Mouse (Mus musculus): ENCODE measurements around the gene Cd9. TPM values are rescaled to one million over a fixed set of nuclear protein-coding genes. Genes with fewer than 3 reads are reported as not detected.

Gene Cd9
- polyA plus RNA-seq, 1 experiment: 8.6 TPM

DNA sequence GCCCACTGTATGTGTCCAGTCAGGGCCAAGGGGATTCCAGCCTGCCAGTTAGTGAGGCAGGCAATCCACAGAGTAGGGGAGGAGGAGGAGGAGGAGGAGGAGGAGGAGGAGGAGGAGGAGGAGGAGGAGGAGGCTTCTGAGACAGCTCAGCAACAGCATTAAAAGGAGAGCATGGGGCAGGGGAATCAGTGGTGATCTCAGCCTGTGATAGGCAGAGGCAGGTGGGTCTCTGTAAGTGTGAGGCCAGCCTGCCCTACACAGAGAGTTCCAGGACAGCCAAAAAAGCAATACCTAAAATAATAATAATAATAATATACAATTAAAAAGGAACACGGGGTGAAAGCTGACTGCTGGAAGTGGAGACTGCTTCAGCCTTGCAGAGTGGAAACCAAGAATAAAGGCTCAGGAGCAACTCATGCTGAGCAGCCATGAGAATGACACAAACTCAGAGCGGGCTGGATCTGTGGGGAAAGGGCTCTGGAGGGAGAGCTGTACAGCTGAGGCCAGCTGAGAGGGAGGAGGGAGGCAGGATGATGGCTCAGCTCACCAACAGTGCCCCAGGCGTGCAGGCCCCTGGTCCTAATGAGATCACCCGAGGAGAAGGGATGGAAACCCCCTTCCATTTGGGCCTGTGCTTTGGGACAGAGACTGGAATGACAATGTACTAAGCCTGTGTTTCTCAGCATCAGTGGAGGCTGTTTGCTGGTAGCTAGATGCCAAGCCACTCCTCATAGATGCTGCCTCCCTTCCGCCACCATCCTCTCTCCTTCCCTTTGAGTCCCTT lies 59.7 kb downstream of the Cd9 start:
- Histone ChIP-seq H3K36me3 (ENCODE audit: control insufficient read depth, insufficient read depth, low read length) (no peaks in the 10 kb centered on the region), H3K27me3 (ENCODE audit: control insufficient read depth, insufficient read depth, low read length) (no peaks in the 10 kb centered on the region), H3K27ac (ENCODE audit: control insufficient read depth, insufficient read depth, low read depth, low read length) (no peak overlapping the region), H3K4me1 (ENCODE audit: control insufficient read depth, insufficient read depth, low read length) (peaks cover 8% of the 10 kb centered on the region), H3K4me3 (ENCODE audit: control insufficient read depth, low read depth, low read length) (no peak overlapping the region)
- TF ChIP-seq CTCF (IDR thresholded peaks at IDR 0.05; ENCODE audit: control insufficient read depth, insufficient read depth, insufficient replicate concordance, low read depth, low read length): no peak
- no peak for TF ChIP-seq POLR2A (IDR thresholded peaks at IDR 0.05; ENCODE audit: control insufficient read depth, low read depth, low read length)

DNA sequence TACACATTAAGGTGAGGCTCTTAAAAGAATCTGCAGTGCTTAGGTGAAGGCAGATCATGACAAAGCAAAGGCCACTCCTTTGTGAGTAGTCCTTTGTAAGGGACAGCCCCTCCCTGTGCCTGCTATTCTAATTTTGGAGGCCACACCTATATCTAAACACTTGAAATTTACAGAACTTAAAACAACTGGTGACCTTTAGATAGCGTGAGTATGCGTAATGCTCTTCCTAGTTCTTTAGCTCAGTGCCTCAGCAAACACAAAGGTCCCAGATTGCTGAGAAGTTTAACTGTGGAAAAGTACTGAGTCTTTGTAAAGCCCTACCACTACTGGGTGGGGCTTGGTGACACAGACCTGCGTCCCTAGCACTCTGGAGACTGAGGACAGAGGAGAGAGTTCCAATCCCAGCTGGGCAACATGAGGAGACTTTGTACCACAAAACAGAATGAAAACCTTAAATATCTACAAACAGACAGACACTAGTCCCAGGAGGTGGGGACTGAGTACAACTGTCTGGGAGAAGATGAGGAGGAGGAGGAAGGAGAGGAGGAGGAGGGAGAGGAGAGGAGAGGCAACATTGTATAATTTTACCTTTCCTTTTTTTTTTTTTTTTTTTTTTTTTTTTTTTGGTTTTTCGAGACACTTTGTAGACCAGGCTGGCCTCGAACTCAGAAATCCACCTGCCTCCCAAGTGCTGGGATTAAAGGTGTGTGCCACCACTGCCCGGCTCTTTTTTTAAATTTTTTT lies 60.7 kb downstream of the Cd9 start:
- TF ChIP-seq CTCF (IDR thresholded peaks at IDR 0.05; ENCODE audit: control insufficient read depth, insufficient read depth, insufficient replicate concordance, low read depth, low read length) (no peak), POLR2A (IDR thresholded peaks at IDR 0.05; ENCODE audit: control insufficient read depth, low read depth, low read length) (no peak)
- peaks cover 8% of the 10 kb centered on the region for H3K4me1 ChIP-seq (ENCODE audit: control insufficient read depth, insufficient read depth, low read length)
- no peaks in the 10 kb centered on the region for H3K36me3 ChIP-seq (ENCODE audit: control insufficient read depth, insufficient read depth, low read length)
- no peak overlapping the region for H3K4me3 ChIP-seq (ENCODE audit: control insufficient read depth, low read depth, low read length)
- no peaks in the 10 kb centered on the region for H3K27me3 ChIP-seq (ENCODE audit: control insufficient read depth, insufficient read depth, low read length)
- no peak overlapping the region for H3K27ac ChIP-seq (ENCODE audit: control insufficient read depth, insufficient read depth, low read depth, low read length)

DNA sequence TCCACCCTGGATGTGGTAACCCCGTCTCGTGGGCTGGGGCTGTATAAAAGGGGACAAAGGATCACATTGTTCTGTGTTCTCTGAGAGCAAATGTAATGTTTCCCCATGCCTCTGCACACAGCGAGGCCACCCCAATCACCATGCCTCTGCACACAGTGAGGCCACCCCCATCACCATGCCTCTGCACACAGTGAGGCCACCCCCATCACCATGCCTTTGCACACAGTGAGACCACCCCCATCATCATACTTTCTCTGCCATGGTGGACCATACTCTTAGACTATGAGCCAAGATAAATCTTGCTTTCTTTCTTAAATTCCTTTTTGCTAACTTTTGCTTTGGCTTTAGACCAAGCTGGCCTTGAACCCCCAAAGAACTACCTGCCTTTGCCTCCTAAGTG lies 61.3 kb downstream of the Cd9 start:
- Histone ChIP-seq H3K4me1 (ENCODE audit: control insufficient read depth, insufficient read depth, low read length) (peaks cover 8% of the 10 kb centered on the region), H3K4me3 (ENCODE audit: control insufficient read depth, low read depth, low read length) (no peak overlapping the region), H3K27me3 (ENCODE audit: control insufficient read depth, insufficient read depth, low read length) (no peaks in the 10 kb centered on the region), H3K27ac (ENCODE audit: control insufficient read depth, insufficient read depth, low read depth, low read length) (no peak overlapping the region), H3K36me3 (ENCODE audit: control insufficient read depth, insufficient read depth, low read length) (no peaks in the 10 kb centered on the region)
- TF ChIP-seq POLR2A (IDR thresholded peaks at IDR 0.05; ENCODE audit: control insufficient read depth, low read depth, low read length): no peak
- TF ChIP-seq CTCF (IDR thresholded peaks at IDR 0.05; ENCODE audit: control insufficient read depth, insufficient read depth, insufficient replicate concordance, low read depth, low read length): no peak

DNA sequence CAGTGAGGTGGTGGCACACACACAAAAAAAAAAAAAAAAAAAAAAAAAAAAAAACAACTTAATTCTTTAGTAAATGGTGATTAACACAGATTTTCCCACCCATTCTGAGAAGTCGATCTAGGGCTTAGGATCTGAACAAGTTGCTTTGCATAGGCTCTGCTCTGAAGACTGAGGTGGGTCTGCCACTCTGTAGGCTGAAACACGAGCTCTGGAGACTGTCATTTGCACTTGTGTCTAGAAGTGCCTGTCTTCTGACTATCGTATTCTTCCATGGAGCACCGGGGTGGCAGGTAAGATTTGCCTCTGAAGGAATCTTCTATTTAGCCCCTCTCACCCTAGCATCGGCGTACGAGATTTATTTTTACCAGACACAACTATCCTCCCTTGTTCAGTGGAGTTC lies 62.1 kb downstream of the Cd9 start:
- Histone ChIP-seq H3K4me3 (ENCODE audit: control insufficient read depth, low read depth, low read length) (no peak overlapping the region), H3K27me3 (ENCODE audit: control insufficient read depth, insufficient read depth, low read length) (no peaks in the 10 kb centered on the region)

DNA sequence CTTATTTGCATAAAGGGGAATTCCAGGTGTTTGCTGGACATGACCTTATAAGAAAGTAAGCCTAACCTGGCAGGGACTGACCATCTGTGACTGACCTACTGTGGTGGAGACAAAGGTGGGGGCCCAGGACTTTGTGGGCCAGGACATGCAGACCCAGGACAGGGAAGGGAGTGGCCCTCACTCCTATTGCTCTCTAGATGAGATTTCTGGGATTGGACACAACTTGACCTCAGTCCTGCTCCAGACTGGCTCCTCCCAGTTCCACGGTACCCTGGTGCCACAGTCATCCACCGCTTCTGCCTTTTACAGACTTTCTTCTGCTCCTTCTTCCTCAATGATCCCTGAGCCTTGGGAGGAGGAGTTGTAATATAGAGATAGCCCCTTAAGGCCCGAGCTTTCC lies 63.6 kb downstream of the Cd9 start:
- H3K4me1 ChIP-seq (ENCODE audit: control insufficient read depth, insufficient read depth, low read length): peaks cover 8% of the 10 kb centered on the region
- H3K27ac ChIP-seq (ENCODE audit: control insufficient read depth, insufficient read depth, low read depth, low read length): no peak overlapping the region
- no peaks in the 10 kb centered on the region for H3K36me3 ChIP-seq (ENCODE audit: control insufficient read depth, insufficient read depth, low read length)
- TF ChIP-seq CTCF (IDR thresholded peaks at IDR 0.05; ENCODE audit: control insufficient read depth, insufficient read depth, insufficient replicate concordance, low read depth, low read length): no peak
- no peak for TF ChIP-seq POLR2A (IDR thresholded peaks at IDR 0.05; ENCODE audit: control insufficient read depth, low read depth, low read length)
- H3K27me3 ChIP-seq (ENCODE audit: control insufficient read depth, insufficient read depth, low read length): no peaks in the 10 kb centered on the region
- no peak overlapping the region for H3K4me3 ChIP-seq (ENCODE audit: control insufficient read depth, low read depth, low read length)

More for the DNA sequence above, 62.1 kb downstream of the Cd9 start:
- Histone ChIP-seq H3K27ac (ENCODE audit: control insufficient read depth, insufficient read depth, low read depth, low read length) (no peak overlapping the region), H3K36me3 (ENCODE audit: control insufficient read depth, insufficient read depth, low read length) (no peaks in the 10 kb centered on the region), H3K4me1 (ENCODE audit: control insufficient read depth, insufficient read depth, low read length) (peaks cover 8% of the 10 kb centered on the region)
- TF ChIP-seq CTCF (IDR thresholded peaks at IDR 0.05; ENCODE audit: control insufficient read depth, insufficient read depth, insufficient replicate concordance, low read depth, low read length): no peak
- no peak for TF ChIP-seq POLR2A (IDR thresholded peaks at IDR 0.05; ENCODE audit: control insufficient read depth, low read depth, low read length)

DNA sequence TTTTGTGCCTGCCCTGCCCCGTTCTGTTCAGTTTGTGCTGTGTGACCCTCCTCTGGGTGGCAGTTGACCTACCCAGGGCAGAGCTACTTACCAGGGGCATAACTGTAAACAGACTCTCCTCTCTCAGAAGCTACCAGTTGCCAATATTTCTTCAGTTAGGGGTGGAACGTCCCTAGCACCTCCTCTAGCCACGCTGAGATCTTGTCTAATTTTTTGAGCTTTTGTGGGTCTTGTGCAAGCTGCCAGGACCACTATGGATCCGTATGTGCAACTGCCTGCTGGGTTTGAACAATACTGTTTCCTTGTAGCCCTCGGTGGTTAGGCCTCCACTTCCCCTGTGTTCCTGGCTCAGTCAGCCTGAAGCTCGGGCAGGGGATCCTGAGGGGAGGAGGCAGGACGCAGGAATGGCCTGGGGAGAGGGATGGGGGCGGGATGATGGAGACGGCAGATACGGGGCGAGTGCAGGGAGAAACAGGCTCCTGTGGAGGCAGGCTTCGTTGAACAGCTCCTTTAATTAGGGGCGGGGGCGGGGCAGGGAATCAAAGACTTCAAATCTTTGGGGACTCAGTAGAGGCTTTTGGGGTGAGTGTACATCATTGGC lies 64.1 kb downstream of the Cd9 start:
- Histone ChIP-seq H3K4me3 (ENCODE audit: control insufficient read depth, low read depth, low read length) (peak overlapping the region; percentile 42), H3K27ac (ENCODE audit: control insufficient read depth, insufficient read depth, low read depth, low read length) (no peak overlapping the region)

DNA sequence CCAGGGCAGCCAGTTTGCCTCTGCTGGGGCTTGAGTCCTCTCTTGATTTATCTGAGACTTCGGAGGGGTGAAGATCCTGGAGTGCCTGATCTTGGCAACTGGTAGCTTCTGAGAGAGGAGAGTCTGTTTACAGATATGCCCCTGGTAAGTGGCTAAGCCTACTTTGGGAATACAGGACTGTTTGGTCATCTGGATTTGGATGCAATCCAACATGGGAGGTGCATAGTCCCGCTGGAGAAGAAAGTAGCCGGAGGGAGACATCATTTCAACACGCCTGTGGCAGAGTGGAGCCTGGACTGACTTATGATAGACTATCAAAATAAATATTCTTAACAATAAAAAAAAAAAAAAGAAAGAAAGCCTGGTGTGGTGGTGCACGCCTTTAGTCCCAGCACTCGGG lies 64.8 kb downstream of the Cd9 start:
- Histone ChIP-seq H3K36me3 (ENCODE audit: control insufficient read depth, insufficient read depth, low read length) (no peaks in the 10 kb centered on the region), H3K27me3 (ENCODE audit: control insufficient read depth, insufficient read depth, low read length) (no peaks in the 10 kb centered on the region), H3K27ac (ENCODE audit: control insufficient read depth, insufficient read depth, low read depth, low read length) (no peak overlapping the region), H3K4me3 (ENCODE audit: control insufficient read depth, low read depth, low read length) (no peak overlapping the region), H3K4me1 (ENCODE audit: control insufficient read depth, insufficient read depth, low read length) (peaks cover 8% of the 10 kb centered on the region)
- no peak for TF ChIP-seq POLR2A (IDR thresholded peaks at IDR 0.05; ENCODE audit: control insufficient read depth, low read depth, low read length)
- no peak for TF ChIP-seq CTCF (IDR thresholded peaks at IDR 0.05; ENCODE audit: control insufficient read depth, insufficient read depth, insufficient replicate concordance, low read depth, low read length)

More for the DNA sequence above, 64.1 kb downstream of the Cd9 start:
- Histone ChIP-seq H3K4me1 (ENCODE audit: control insufficient read depth, insufficient read depth, low read length) (peaks cover 8% of the 10 kb centered on the region), H3K36me3 (ENCODE audit: control insufficient read depth, insufficient read depth, low read length) (no peaks in the 10 kb centered on the region), H3K27me3 (ENCODE audit: control insufficient read depth, insufficient read depth, low read length) (no peaks in the 10 kb centered on the region)
- TF ChIP-seq POLR2A (IDR thresholded peaks at IDR 0.05; ENCODE audit: control insufficient read depth, low read depth, low read length): no peak
- no peak for TF ChIP-seq CTCF (IDR thresholded peaks at IDR 0.05; ENCODE audit: control insufficient read depth, insufficient read depth, insufficient replicate concordance, low read depth, low read length)

All from testis, adult 2 months (tissue).